Mouse (Mus musculus): Measurements from ENCODE around the gene Ush2a.

Ush2a gene

GRCm38 (mm10) chr1:188387321-188387720, 125.5 kb downstream of the Ush2a start:
- no peak for DNase-seq (ENCODE audit: low spot score)

GRCm38 (mm10) chr1:188387820-188388471, 126.1 kb downstream of the Ush2a start:
- no peak for DNase-seq (ENCODE audit: low spot score)

- DNase-seq (ENCODE audit: low spot score), result no peak
These were observed 128.3 kb downstream of the Ush2a start for GRCm38 (mm10) chr1:188390080-188390479.

- no peak for DNase-seq (ENCODE audit: low spot score)
These were observed 145.4 kb downstream of the Ush2a start for GRCm38 (mm10) chr1:188407176-188407575.

- no peak for DNase-seq (ENCODE audit: low spot score)
These were observed 146.0 kb downstream of the Ush2a start for GRCm38 (mm10) chr1:188407613-188408386.

GRCm38 (mm10) chr1:188410547-188410946, 148.7 kb downstream of the Ush2a start:
- DNase-seq (ENCODE audit: low spot score), result no peak

- DNase-seq (ENCODE audit: low spot score), result no peak
These were observed 158.7 kb downstream of the Ush2a start for GRCm38 (mm10) chr1:188420543-188420942.

GRCm38 (mm10) chr1:188428172-188428571, 166.3 kb downstream of the Ush2a start:
- no peak for DNase-seq (ENCODE audit: low spot score)

- DNase-seq (ENCODE audit: low spot score), result no peak
These were observed 168.9 kb downstream of the Ush2a start for GRCm38 (mm10) chr1:188430689-188431088.

GRCm38 (mm10) chr1:188447964-188448363, 186.1 kb downstream of the Ush2a start:
- no peak for DNase-seq (ENCODE audit: low spot score)

GRCm38 (mm10) chr1:188456466-188457175, 194.8 kb downstream of the Ush2a start:
- DNase-seq (ENCODE audit: low spot score), result no peak

- DNase-seq (ENCODE audit: low spot score), result no peak
These were observed 195.6 kb downstream of the Ush2a start for GRCm38 (mm10) chr1:188457221-188458008.

GRCm38 (mm10) chr1:188461203-188461602, 199.4 kb downstream of the Ush2a start:
- no peak for DNase-seq (ENCODE audit: low spot score)

- DNase-seq (ENCODE audit: low spot score), result no peak
These were observed 202.8 kb downstream of the Ush2a start for GRCm38 (mm10) chr1:188464653-188465052.

GRCm38 (mm10) chr1:188468371-188468783, 206.6 kb downstream of the Ush2a start:
- DNase-seq (ENCODE audit: low spot score), result no peak

GRCm38 (mm10) chr1:188504958-188505357, 243.1 kb downstream of the Ush2a start:
- no peak for DNase-seq (ENCODE audit: low spot score)

GRCm38 (mm10) chr1:188518792-188519191, 257.0 kb downstream of the Ush2a start:
- DNase-seq (ENCODE audit: low spot score), result no peak

- DNase-seq (ENCODE audit: low spot score), result no peak
These were observed 265.6 kb downstream of the Ush2a start for GRCm38 (mm10) chr1:188527451-188527850.

GRCm38 (mm10) chr1:188529606-188530131, 267.8 kb downstream of the Ush2a start:
- no peak for DNase-seq (ENCODE audit: low spot score)

- no peak for DNase-seq (ENCODE audit: low spot score)
These were observed 275.2 kb downstream of the Ush2a start for GRCm38 (mm10) chr1:188537021-188537420.

- no peak for DNase-seq (ENCODE audit: low spot score)
These were observed 277.8 kb downstream of the Ush2a start for GRCm38 (mm10) chr1:188539621-188540020.

GRCm38 (mm10) chr1:188541492-188541891, 279.7 kb downstream of the Ush2a start:
- DNase-seq (ENCODE audit: low spot score), result no peak
